Mouse (Mus musculus): ENCODE data around the gene Il9r. TPM values are rescaled to one million over a fixed set of nuclear protein-coding genes. Genes with fewer than 3 reads are reported as not detected.

The Il9r gene
- polyA plus RNA-seq, 2 experiments, result 0.21 to 0.54 TPM

DNA sequence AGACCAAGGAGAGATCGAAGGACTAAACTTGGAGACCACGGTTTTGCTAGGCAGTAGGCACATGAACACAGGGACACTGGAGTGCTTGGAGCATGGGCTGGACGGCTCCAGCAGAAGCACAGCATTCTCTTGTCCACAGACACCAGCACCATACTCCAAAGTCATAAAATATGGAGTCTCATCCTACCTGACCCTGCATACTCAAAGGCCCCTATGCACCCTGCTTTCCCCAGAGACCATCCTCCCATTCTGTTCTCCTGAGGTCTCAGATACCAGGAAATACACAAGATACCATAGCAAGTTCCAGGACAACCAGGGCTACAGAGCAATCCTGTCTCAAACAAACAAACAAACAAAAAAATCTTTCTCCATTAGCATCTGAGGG, 37.3 kb upstream of the Il9r start:
- ATAC-seq (ENCODE audit: low FRiP score, low read depth), result no peak
- no peak overlapping the region for H3K27ac ChIP-seq (replicated peaks; ENCODE audit: low read depth, low read length)
- H3K9ac ChIP-seq (ENCODE audit: low read depth, low read length, severe bottlenecking), result no peak overlapping the region
- H3K27me3 ChIP-seq (ENCODE audit: control insufficient read depth, insufficient read depth, low read length), result no peaks in the 10 kb centered on the region
- no peaks in the 10 kb centered on the region for H3K9me3 ChIP-seq (ENCODE audit: control insufficient read depth, low read length)
- 97% methylated on average over 3 of the region's 3 CpGs for WGBS
- no peak overlapping the region for H3K4me2 ChIP-seq (replicated peaks; ENCODE audit: low read depth, low read length, severe bottlenecking)
- H3K4me1 ChIP-seq (ENCODE audit: control insufficient read depth, insufficient read depth, low read length), result no peaks in the 10 kb centered on the region; the same call in none of the 2 replicates
- DNase-seq (ENCODE audit: low spot score), result no peak
- no peak overlapping the region for H3K4me3 ChIP-seq (replicated peaks; ENCODE audit: low read length)
- H3K36me3 ChIP-seq (ENCODE audit: control insufficient read depth, insufficient read depth, low read length), result peaks cover 56% of the 10 kb centered on the region
- no peak for TF ChIP-seq POLR2A (IDR thresholded peaks at IDR 0.05; ENCODE audit: borderline replicate concordance, extremely low read depth, insufficient read depth, insufficient read length)

- Histone ChIP-seq H3K27ac (replicated peaks; ENCODE audit: low read depth, low read length) (no peak overlapping the region), H3K36me3 (ENCODE audit: control insufficient read depth, insufficient read depth, low read length) (peaks cover 59% of the 10 kb centered on the region), H3K4me1 (ENCODE audit: control insufficient read depth, insufficient read depth, low read length) (no peaks in the 10 kb centered on the region; the same call in none of the 2 replicates), H3K9me3 (ENCODE audit: control insufficient read depth, low read length) (no peaks in the 10 kb centered on the region), H3K4me2 (replicated peaks; ENCODE audit: low read depth, low read length, severe bottlenecking) (no peak overlapping the region), H3K9ac (ENCODE audit: low read depth, low read length, severe bottlenecking) (no peak overlapping the region), H3K27me3 (ENCODE audit: control insufficient read depth, insufficient read depth, low read length) (no peaks in the 10 kb centered on the region), H3K4me3 (replicated peaks; ENCODE audit: low read length) (no peak overlapping the region)
- ATAC-seq (ENCODE audit: low FRiP score, low read depth) (no peak), DNase-seq (ENCODE audit: low spot score) (peak; percentile 53)
- WGBS, result 65% methylated on average over 9 of the region's 9 CpGs
- TF ChIP-seq POLR2A (IDR thresholded peaks at IDR 0.05; ENCODE audit: borderline replicate concordance, extremely low read depth, insufficient read depth, insufficient read length), result no peak
Observed at GRCm38 (mm10) chr11:32236712-32237410, 36.8 kb upstream of the Il9r start.

GRCm38 (mm10) chr11:32236132-32236531, 36.1 kb upstream of the Il9r start:
- H3K27ac ChIP-seq (replicated peaks; ENCODE audit: low read depth, low read length), result no peak overlapping the region

DNA sequence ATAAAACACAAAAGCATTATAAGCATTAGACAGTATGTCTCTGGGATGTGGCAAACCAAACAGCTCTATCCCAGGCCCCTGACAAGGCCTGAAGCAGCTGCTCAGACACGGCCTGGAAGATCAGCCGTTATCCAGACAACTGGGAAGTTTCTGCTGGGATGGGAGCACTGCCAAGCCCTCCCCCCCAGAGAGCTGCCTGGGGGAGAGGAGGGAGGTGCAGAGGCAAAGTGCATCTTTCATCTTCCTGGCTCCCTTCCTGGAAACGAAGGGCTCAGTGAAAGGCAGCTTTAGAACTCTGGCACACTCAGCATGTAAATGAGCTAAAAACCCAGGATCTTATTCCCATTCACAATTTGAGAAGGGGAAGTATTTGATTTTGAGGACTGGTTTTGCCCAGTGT, 35.6 kb upstream of the Il9r start:
- Histone ChIP-seq H3K9me3 (ENCODE audit: control insufficient read depth, low read length) (no peaks in the 10 kb centered on the region), H3K27me3 (ENCODE audit: control insufficient read depth, insufficient read depth, low read length) (no peaks in the 10 kb centered on the region), H3K9ac (ENCODE audit: low read depth, low read length, severe bottlenecking) (no peak overlapping the region), H3K27ac (replicated peaks; ENCODE audit: low read depth, low read length) (no peak overlapping the region), H3K4me3 (replicated peaks; ENCODE audit: low read length) (no peak overlapping the region), H3K4me2 (replicated peaks; ENCODE audit: low read depth, low read length, severe bottlenecking) (no peak overlapping the region), H3K4me1 (ENCODE audit: control insufficient read depth, insufficient read depth, low read length) (no peaks in the 10 kb centered on the region; the same call in none of the 2 replicates), H3K36me3 (ENCODE audit: control insufficient read depth, insufficient read depth, low read length) (peaks cover 56% of the 10 kb centered on the region)
- DNase-seq (ENCODE audit: low spot score) (peak; percentile 74), ATAC-seq (ENCODE audit: low FRiP score, low read depth) (peak; percentile 45; the same call in 1 of the 2 replicates)
- no peak for TF ChIP-seq POLR2A (IDR thresholded peaks at IDR 0.05; ENCODE audit: borderline replicate concordance, extremely low read depth, insufficient read depth, insufficient read length)
- WGBS, result 28% methylated on average over 3 of the region's 3 CpGs

More at GRCm38 (mm10) chr11:32236132-32236531, 36.1 kb upstream of the Il9r start:
- DNase-seq (ENCODE audit: low spot score), result no peak
- no peaks in the 10 kb centered on the region for H3K27me3 ChIP-seq (ENCODE audit: control insufficient read depth, insufficient read depth, low read length)
- no peak overlapping the region for H3K9ac ChIP-seq (ENCODE audit: low read depth, low read length, severe bottlenecking)
- ATAC-seq (ENCODE audit: low FRiP score, low read depth), result no peak
- WGBS, result 71% methylated on average over 2 of the region's 2 CpGs
- H3K4me1 ChIP-seq (ENCODE audit: control insufficient read depth, insufficient read depth, low read length), result no peaks in the 10 kb centered on the region; the same call in none of the 2 replicates
- no peak overlapping the region for H3K4me2 ChIP-seq (replicated peaks; ENCODE audit: low read depth, low read length, severe bottlenecking)
- H3K36me3 ChIP-seq (ENCODE audit: control insufficient read depth, insufficient read depth, low read length), result peaks cover 59% of the 10 kb centered on the region
- no peak overlapping the region for H3K4me3 ChIP-seq (replicated peaks; ENCODE audit: low read length)
- TF ChIP-seq POLR2A (IDR thresholded peaks at IDR 0.05; ENCODE audit: borderline replicate concordance, extremely low read depth, insufficient read depth, insufficient read length), result no peak
- H3K9me3 ChIP-seq (ENCODE audit: control insufficient read depth, low read length), result no peaks in the 10 kb centered on the region

GRCm38 (mm10) chr11:32234816-32235485, 34.9 kb upstream of the Il9r start:
- H3K27ac ChIP-seq (replicated peaks; ENCODE audit: low read depth, low read length), result no peak overlapping the region
- H3K9ac ChIP-seq (ENCODE audit: low read depth, low read length, severe bottlenecking), result no peak overlapping the region
- whole genome bisulfite sequencing, result 90% methylated on average over 6 of the region's 6 CpGs
- DNase-seq (ENCODE audit: low spot score) (no peak), ATAC-seq (ENCODE audit: low FRiP score, low read depth) (no peak)
- no peaks in the 10 kb centered on the region; the same call in none of the 2 replicates for H3K4me1 ChIP-seq (ENCODE audit: control insufficient read depth, insufficient read depth, low read length)
- no peak overlapping the region for H3K4me2 ChIP-seq (replicated peaks; ENCODE audit: low read depth, low read length, severe bottlenecking)
- H3K36me3 ChIP-seq (ENCODE audit: control insufficient read depth, insufficient read depth, low read length), result peaks cover 59% of the 10 kb centered on the region
- no peak overlapping the region for H3K4me3 ChIP-seq (replicated peaks; ENCODE audit: low read length)
- no peak for TF ChIP-seq POLR2A (IDR thresholded peaks at IDR 0.05; ENCODE audit: borderline replicate concordance, extremely low read depth, insufficient read depth, insufficient read length)
- no peaks in the 10 kb centered on the region for H3K27me3 ChIP-seq (ENCODE audit: control insufficient read depth, insufficient read depth, low read length)
- H3K9me3 ChIP-seq (ENCODE audit: control insufficient read depth, low read length), result no peaks in the 10 kb centered on the region
